Mouse (Mus musculus) spleen, adult 12 weeks (tissue): Measurements from ENCODE around the gene Lyst.
"Not testable (repeated sequence)": the region's sequence is repeated elsewhere in the genome, so short reads cannot be mapped to it uniquely, and the experiment has no call there.

Source experiments
- DNase-seq: peaks from one replicate; pipeline ENCODE4 v3.0.0; 2022; ENCODE audit warnings: low spot score

Gene Lyst

DNA sequence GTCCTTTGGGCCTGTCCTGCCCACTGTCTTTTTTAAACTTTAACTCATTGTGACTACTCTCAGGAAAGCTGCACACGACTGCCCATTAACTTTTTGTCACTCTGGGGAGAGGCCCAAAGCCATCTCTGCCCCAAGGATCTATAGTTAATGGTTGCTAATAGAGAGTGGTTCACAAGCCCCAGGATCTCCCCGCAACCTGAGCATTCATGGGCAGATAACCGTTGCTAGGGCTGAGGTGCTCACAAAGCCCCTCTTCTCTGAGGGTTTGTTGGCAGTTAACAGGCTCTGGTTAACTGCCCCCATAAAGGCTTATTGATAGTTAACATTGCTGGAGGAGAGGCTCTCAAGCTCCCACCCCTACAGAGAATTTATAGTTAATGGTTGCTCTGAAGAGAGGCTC is 190.1 kb downstream of the Lyst start:
- no peak for DNase-seq

DNA sequence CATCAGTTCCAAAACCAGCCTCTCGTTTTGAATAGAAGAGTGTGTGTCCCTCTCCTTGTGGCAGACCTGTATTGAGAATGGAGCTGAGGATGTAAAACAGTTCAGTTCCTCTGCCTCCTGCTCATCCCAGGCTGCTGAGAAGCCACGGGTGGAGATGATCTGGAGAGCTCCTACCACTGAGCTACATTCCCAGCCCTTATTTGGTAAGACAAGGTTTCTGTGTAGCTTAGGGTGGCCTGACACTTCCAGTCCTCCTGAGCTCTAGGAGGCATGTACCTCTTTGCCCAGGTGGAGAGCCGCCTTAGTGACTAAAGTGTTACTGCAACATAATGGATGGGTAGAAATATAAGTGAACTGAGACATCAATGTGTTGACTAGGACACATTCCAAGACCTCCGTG is 190.8 kb downstream of the Lyst start:
- no peak for DNase-seq

DNA sequence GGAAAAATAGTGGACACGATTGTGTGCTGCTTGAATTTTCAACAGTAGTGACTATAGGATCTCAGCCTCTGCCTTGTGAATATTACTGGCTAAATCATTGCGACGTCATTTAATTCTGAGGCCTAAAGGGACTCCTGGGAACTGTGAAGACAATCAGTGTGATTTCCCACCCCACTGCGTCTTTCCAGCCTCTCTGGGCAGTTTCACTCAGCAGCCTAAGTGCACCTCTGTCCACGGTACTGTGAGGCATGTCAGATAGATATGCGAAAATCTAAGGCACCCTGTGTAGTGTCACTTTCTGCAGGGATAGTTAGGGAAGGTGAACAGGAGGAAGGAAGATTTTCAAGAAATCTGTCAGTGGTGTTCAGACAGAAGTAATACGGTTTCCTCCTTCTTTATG is 193.1 kb downstream of the Lyst start:
- DNase-seq: no peak

DNA sequence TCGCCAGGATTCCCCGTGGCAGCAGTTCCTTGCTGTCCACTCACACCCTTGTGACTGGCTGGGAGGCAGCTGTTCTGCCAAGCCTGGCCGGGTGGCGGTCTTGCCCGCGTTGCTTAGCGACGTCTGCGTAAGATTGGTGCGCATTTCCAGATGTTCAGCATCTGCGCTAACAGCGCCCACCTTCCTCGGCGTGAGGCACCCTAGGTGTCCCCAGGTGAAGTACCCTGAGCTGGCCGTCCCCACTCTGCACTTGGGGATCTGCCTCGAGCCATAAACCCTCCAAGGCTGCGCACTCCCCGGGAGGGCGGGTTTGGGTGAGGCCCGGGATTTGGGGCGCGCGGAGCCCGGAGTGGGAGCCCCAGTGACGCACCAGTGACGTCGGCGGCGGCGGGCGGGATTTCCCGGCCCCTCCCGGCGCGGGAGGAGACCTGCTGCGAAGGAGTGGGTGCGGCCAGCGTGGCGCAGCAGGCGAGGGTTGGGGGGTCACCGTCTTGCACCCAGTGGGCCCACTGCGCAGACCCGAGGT is 193.8 kb downstream of the Lyst start, which contains the start of gene Gng4:
TSS of gene Gng4 (plus strand) at position 166 of the 526 bp plus-strand sequence.
- DNase-seq: no peak

DNA sequence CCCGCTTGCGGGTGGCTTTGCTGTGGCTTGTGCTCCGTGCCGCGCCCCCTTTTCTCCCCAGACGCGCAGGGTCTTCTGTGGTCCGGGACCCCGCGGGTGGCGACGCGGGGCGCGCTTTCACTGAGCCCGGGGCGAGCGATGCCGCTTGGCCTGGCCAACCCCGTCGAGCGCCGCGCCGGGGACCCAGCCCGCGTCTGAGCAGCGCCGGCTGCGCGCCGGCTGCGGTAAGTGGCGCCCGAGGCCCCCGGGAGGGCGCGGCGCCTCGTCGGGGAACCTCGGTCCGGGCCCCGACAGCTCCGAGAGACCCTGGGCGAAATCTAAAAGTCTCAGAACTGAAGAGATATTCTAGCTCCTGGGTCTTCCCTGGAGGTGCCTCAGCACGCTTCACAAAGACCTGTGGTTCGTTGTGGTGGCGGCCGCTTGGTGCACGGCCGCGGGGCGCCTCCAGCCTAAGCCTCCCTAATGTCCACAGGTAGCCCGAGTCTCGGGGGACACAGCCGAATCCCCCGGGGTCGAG is 194.3 kb downstream of the Lyst start:
- no peak for DNase-seq

DNA sequence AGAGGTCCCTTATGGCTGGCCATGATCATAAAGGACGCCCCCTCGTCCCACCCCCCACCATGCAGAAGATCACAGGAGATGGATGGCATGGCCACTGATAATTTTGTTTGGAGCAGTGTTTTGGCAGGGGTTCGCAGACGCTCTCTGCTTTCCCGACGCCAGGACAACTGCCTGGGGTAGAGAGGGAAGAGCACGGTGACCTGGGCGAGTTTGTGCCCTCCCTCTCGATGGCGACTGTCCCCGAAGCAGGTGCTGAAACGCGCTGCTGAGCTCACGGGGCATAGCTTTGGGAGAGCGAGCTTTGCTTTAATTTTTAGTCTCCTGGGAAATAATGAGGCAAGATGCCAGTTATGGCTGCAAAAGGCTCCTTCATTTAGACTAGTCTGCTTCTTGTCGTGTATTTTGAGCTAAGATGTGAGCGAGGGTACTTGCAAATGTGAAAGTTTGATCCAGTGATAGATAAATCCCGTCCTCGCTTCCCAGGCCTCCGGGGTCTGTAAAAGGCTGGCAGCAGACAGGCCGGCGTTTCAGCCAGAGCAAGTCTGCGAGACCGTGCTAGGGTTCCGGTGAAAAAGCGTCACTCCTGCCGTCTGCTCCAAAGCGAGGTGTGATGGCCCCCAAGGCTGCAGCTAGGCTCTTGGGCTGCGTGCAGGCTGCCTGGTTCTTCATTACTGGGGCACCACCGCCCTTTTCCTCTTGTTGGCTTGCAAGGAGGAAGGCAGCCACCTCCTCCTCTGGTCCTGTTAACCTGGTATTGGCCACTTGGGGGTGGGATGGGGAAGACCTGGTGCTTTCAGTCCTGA is 195.0 kb downstream of the Lyst start:
- no peak for DNase-seq

DNA sequence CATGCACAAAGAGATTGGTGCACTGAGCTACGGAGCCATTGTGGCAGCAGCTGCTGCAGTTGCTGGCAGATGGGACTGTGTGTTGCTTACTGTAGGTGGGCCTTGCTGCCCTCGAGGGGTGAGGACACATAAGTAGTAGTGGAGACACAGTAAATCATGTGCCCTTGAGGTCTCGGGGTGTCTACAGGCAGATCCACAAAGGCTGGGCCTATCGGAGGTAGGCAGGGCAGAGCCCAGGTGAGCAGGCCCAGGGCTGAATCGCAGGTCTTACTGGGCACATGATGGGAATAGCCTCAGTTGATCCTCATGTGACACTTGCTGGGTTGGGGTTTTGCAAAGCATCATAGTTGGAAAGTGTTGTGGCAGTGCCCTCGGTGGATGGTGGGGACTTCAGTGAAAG is 196.8 kb downstream of the Lyst start:
- DNase-seq: no peak

DNA sequence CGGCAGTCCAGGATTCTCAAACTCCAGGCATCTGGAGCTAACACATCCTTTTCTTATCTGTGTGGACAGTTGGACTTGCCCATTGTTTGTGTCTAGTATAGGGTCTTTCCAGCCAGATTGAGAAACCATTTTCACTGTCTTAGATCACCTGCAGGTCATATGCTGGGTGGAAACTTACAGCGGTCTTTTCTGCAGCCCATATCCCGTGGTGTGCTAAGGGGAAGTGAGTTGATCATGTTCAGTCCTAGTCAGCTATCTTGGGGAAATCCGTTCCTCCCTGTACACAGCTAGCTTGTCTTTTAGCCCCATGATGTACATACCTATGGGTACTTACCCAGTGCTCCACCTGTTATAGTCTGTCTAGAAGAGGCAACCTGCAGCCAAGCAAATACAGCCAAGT is 197.9 kb downstream of the Lyst start:
- no peak for DNase-seq

DNA sequence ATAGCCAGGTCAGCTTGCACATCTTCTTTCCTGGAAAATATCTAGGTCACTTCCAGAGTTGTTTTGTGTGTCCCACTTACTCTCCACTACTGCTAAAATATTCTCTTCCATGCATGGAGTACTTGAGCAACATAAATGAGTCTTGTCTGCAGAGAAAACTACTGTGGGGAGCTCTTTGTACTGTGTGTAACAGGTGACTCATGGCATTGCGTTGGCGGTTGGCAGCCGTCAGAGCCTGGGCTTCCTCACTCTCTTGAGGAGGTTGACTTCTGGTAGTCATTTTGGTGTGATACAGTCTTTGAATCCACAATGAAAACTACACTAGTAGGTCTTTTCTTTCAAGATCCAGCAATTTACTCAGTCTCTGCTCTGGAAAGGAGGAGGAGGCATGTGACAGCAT is 201.8 kb downstream of the Lyst start:
- no peak for DNase-seq

DNA sequence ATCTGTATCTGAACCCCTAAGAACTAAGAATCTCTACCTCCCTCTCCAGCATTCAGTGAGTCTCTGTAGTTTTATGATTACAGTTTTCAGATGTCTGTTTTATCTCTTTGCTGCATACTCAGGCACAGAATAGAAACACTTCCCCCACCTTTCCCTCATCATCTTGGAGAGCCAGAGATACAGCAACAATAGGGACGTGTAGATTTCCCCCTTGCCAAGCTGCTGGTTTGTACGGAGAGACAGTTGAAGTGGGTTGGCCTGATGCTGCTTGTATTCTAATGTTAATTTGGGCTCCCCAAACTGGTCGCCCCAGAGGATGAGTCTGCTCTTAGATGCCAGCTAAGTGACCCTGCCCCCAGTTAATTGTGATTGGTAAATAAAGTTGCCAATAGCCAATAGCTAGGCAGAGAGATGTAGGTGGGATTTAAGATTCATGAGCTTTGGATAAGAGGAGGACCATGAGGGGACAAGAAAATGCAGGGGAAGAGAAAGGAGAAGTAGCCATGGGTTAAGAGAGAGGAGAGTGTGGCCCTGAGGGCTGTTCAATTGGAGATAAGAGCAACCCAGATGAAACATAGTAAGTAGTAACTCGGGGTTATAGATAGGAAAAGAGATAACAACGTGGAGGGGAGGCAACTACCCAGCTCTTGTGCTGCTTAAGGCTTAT is 205.1 kb downstream of the Lyst start:
- no peak for DNase-seq

DNA sequence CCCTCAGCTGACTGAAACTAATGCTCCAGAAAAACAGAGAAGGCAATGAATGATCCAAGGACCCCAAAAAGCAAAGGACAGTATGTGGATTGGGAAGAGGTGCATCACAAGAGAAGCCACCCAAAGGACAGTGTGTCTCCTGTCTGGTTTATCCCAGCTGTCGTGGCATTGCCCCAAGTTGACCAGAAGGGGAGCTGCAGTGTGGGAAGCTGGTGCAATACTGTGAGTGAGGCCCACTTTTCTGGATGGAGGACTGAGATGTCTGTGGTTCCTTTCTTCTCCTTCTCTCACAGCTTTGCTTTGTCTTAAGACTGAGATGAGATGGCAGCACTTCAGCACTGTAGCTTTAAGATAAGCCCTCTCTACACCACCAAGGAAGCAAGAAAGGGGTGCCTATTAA is 205.9 kb downstream of the Lyst start:
- no peak for DNase-seq

DNA sequence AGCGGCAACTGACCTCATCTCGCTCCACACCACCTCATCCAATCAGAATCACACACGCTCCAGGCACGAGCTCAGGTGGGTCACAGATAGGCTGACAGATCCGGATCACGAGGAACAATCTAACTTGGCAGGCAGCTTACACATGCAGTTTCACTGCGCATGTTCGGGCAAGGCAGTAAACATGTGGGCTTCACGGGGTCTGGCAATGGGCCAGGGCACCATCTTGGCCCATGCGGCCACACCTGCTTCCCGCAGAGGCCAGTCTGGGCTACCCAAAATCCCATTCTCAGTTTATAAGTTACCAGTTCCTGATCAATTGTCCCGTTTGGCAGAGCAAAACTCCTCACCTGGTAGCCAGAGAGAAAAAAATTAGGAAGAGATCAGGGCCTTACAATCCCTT is 207.6 kb downstream of the Lyst start:
- DNase-seq: not testable (repeated sequence)

DNA sequence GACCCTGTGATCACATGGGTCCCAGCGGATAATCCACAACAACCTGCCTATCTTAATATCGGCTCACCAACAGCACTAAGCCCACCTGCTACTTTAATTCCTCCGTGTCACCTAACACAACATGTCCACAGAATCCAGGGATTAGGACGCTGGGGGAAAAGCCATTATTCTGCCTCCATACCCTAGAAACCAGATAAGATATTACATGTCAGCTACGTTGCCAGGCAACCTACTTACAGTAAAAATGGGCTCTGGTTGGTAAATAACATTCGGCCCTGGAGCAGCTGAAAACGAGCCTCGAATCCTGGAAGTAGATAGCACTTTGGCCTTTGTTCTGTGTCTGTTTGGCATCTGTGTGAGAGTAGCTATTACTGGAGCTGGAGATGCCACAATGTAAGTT is 208.6 kb downstream of the Lyst start:
- no peak for DNase-seq

DNA sequence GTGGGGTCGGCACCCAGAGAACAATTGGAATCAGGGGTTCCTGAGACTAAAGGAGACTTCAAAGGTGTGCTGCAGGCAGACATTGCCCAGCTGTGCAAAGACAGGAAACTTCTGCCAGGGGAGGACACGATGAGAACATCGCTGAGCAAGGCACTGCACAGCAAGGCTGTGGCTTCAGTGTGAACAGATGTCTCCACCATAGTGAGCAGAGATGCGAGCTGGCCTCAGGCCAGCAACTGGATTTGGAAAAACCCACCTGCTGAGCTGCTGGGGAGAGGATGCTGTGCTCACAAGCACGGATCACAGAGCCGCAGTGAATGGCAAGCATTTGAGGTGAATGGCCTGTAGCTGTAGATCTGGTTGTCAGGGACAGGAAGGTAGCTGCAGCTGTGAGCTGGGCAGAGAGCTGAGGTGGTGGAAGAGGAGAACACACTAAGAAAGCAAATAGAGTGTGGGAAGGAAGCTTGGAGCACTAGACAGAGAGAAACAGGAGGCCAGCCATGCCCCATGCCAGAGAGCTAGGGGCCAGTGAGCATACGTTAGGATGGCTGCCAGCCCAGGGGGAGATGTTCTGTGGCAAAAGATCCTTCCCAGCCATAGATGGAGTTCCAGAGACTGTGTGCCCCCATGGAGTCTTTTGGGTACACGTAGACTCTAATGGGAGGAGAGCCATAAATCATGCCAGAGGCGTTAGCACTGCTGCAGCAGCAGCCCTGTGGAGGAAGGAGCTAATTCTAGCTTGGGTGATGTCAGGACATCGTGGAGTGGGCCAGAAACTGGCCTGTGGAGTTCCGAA is 218.3 kb downstream of the Lyst start:
- DNase-seq: no peak

DNA sequence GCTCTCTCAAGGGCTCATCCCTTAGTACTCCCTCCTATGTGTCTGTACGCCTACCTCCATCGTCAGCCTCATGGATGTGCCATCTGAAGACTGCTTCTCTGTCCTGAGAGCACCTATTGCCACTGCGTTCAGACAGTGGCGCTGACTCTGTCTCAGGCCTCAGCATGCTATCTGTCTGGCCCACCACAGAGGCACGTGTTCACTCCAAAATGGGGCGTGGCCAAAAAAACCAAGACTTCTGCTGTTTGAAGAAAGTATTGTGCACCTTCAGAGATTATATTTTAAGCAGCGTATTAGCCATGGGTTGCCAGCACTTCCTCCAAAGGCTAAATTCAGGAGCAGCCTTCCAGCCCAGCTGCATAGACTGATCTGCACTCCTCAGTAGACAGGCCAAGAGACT is 220.7 kb downstream of the Lyst start:
- no peak for DNase-seq

DNA sequence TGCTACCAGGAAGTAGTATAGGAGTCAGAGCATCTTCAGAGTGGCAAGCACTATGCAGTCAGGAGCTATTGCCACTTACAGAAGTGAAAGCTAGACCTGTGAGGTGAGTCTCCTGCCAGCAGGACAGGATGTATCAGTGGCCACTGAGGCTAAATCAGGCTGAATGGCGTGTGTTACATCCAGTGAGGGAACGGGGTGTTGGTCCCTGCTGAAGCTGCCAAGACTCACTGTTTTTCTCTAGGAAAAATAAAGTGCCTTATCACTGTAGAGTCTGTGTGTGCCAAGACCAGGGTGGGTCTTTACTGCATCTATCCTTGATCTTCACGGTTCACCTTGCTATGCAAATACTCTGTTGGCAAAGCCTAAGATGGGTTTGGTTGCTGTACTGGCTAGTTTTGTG is 228.5 kb downstream of the Lyst start:
- DNase-seq: no peak

DNA sequence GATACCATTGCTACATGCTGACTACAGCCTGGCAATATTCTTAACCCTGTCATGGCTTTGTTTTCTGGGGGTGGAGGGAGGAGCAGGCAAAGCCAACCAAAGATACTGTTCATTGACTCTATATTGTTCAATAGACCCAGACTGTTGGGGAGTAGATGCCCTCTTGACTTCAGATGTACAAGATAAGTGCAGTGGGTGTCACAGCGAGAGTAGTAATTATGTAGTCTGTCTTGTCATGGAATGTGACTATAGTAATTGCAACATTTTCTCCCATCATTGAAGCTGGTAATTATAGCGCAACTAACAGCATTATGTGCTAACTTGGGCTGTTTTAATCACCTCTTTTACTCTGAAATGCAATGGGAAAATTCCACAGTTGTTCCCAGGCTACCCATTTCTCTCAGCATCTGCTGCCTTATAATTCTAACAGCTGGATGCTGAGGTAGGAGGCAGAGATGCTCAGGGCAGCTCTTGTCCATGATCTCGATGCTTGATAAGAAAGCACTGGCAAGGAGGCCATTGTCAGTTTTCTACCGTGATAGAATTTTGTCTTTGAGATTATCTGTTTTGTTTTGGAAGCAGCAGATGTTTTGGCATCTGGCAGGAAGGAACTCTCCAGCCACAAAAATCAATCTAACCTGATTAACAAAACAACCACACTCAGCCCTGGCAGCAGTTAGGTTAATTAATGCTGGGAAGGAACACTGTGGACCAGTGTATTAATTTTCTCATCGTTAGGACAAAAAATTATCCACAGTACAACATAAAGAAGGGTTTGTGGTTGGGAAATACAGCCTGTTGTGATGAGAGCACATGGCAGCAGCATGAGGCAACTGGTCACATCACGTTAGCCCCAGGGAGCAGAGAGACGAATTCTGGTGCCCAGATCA is 230.3 kb downstream of the Lyst start:
- no peak for DNase-seq

DNA sequence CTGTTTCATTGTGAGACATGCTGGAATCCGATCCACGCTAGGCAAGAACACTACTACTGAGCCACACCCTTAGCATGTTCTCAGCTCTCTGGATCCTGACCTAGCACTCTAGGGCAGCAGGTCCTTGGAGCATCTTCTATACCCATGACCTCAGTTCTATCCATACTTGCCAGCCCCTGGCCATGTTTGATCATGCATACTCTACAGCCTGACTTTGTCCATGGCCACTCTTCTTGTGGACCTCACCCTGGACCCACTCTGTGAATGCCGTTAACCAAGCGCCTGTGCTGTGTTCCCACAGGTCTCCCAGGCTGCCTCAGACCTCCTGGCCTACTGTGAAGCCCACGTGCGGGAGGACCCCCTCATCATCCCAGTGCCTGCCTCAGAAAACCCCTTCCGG is 234.7 kb downstream of the Lyst start:
- DNase-seq: no peak

DNA sequence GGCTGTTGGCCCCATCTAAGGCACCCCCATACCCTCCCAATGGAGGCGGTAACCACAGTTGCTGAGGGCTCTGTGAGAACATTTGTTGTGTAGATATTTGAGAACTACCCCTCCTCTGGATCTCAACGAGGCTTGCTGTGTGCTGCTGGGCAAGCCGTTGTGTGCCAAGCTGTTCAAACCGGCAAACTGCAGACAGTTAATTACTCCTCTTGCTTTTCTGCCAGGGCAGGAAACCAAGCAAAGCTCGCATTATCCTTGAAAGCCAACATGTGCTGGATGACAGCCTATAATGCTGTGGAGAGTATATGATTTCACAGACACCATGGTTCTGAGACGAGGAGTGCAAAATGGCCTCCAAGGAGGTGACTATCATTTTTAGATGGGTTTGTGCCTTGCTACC is 236.3 kb downstream of the Lyst start:
- DNase-seq: no peak

DNA sequence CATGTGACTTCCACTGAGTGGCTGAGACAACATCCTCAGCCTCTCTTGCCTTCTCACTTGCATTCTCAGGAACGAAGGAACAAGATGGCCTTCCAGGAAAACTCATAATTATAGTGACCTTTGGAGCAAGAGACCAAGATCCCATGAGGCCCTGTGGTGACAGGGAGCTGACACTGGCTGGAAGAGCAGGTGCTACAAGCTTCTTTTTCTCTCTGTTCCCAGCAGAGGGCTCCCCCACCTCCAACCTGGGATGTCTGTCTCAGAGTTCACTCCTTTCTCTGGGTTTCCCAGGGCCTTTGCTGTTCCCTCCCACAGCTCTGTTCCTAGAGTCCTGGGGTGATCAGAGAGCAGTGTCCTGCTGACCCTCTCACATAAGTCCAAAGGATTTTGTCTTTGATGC is 237.9 kb downstream of the Lyst start:
- no peak for DNase-seq
